Mouse (Mus musculus) layer of hippocampus, postnatal 14 days (tissue): ENCODE measurements around the gene Lmo4. TPM values are rescaled to one million over a fixed set of nuclear protein-coding genes. Genes with fewer than 3 reads are reported as not detected.

ENCODE experiments used
- DNase-seq, 2 experiments: peaks; one replicate each; pipeline ENCODE4 v3.0.0; 2021 to 2022; ENCODE audit warnings: low spot score in 2 of 2, mixed read lengths in 1 of 2
- total RNA-seq, 2 experiments: library from RNA; stranded (reverse); gene quantifications; 2 replicates each; pipeline ENCODE4 v1.2.3; 2021

Lmo4 gene
- total RNA-seq, 2 experiments from 2014 or later = 181 to 190 TPM

GRCm38 (mm10) chr3:144161261-144161660 is 43.8 kb downstream of the Lmo4 start:
- no peak for DNase-seq

DNA sequence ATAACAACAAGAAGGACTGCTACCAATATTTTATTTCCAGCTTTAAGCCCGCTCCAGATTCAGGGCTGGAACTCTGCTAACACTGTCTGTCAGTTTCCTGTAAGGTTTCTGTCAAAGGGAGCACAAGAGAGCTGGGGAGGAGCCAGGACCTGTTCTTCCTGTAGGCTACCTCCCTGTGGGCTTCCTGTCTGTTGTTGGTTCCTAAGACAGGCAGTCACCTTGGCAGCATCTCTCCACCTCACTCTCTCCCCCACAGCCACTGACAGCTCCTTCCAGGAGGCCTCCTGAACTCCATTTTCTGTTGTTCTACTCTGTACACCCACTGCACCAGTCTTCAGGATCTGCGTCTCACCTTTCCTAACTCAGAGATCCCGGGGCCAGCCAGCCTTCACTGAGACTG is 49.3 kb downstream of the Lmo4 start:
- no peak for DNase-seq

- DNase-seq = no peak
These were observed 51.6 kb downstream of the Lmo4 start for GRCm38 (mm10) chr3:144153395-144153794.

DNA sequence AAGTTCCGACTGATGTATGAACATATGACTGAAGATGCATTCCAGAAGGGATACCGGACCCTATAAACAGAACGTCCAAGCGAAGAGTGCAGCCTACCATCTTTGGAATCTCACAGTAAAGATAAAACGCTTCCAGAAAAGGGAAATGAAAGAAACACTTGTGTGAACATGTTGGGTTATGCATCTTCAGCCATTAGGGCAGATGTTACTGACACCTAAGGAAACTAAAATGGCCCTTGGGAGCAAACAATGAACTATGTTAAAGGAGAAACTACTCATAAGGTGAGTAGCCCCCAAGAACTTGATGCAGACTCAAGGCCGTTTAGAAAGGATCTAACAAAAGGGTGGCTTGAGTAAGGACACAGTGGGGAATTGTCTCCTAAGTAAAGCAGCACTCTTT is 54.0 kb downstream of the Lmo4 start:
- no peak for DNase-seq

- no peak for DNase-seq
These were observed 56.8 kb downstream of the Lmo4 start for GRCm38 (mm10) chr3:144148234-144148633.

GRCm38 (mm10) chr3:144147244-144147643 is 57.8 kb downstream of the Lmo4 start:
- DNase-seq = no peak

GRCm38 (mm10) chr3:144144066-144144465 is 61.0 kb downstream of the Lmo4 start:
- DNase-seq = no peak

- DNase-seq = no peak
These were observed 62.1 kb downstream of the Lmo4 start for GRCm38 (mm10) chr3:144142939-144143338.

- peak; percentile 41 to 47 for DNase-seq
These were observed 63.2 kb downstream of the Lmo4 start for GRCm38 (mm10) chr3:144141786-144142185.

- no peak for DNase-seq
These were observed 64.2 kb downstream of the Lmo4 start for GRCm38 (mm10) chr3:144140816-144141215.

- no peak for DNase-seq
These were observed 66.4 kb downstream of the Lmo4 start for GRCm38 (mm10) chr3:144138659-144139058.
